Mouse (Mus musculus) olfactory bulb, adult 2 months (tissue): ENCODE results near the gene Col11a2.

Source experiments
- CTCF ChIP-seq: fragments of 200-500 bp; IDR thresholded peaks from 2 replicates; pipeline ENCODE4 v1.5.1; 2012; ENCODE audit warnings: low read depth, mild to moderate bottlenecking, low read length, moderate library complexity; ENCODE audit not compliant: insufficient read depth
- POLR2A ChIP-seq: fragments of 200-500 bp; IDR thresholded peaks from 2 replicates; pipeline ENCODE4 v1.6.1; 2012; ENCODE audit warnings: mild to moderate bottlenecking, low read depth, low read length, moderate library complexity; ENCODE audit not compliant: insufficient read depth

DNA sequence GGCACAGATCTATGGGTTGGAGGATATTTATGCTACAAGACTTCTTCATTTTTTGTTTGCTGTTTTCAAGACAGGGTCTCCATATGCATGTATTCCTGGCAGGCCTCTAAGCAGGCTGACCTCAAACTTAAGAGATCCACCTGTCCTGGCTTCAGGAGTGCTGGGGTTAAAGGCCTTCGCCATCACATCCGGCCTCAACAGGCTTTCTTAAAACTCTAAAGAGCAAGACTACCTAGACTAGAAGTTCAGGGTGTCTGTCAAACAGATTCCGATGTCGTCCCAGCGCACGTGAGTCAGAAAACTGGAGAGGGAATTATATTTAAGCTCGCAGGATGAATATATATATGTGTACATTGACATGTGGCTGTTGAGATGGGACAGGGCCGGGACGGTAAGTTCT is 15.6 kb upstream of the Col11a2 start:
- TF ChIP-seq CTCF (no peak), POLR2A (no peak)
